Mouse (Mus musculus) liver, adult 2 months (tissue): ENCODE results near the gene Col23a1. TPM values are rescaled to one million over a fixed set of nuclear protein-coding genes. Genes with fewer than 3 reads are reported as not detected.

Source experiments
- DNase-seq: peaks from one replicate; pipeline ENCODE4 v3.0.0-alpha.2; 2011; ENCODE audit warnings: low read depth, low spot score; ENCODE audit errors: extremely low read depth
- H3K27ac ChIP-seq: fragments of 200-500 bp; replicated peaks from 2 replicates; pipeline ENCODE4 v1.5.1; 2012; ENCODE audit warnings: low read depth, mild to moderate bottlenecking, control low read depth, inconsistent platforms, low read length; ENCODE audit not compliant: insufficient read depth
- H3K27me3 ChIP-seq: fragments of 200-500 bp; 2 replicates; pipeline ENCODE4 v1.6.1; 2012; ENCODE audit warnings: mild to moderate bottlenecking, moderate library complexity, low read length, inconsistent platforms; ENCODE audit not compliant: control insufficient read depth, insufficient read depth
- H3K36me3 ChIP-seq: fragments of 200-500 bp; 2 replicates; pipeline ENCODE4 v1.6.1; 2012; ENCODE audit warnings: low read length, inconsistent platforms; ENCODE audit not compliant: control insufficient read depth, insufficient read depth
- H3K4me1 ChIP-seq: fragments of 200-500 bp; 2 replicates; pipeline ENCODE4 v1.6.1; 2011; ENCODE audit warnings: low read length; ENCODE audit not compliant: control insufficient read depth, insufficient read depth
- H3K4me3 ChIP-seq: fragments of 200-500 bp; 2 replicates; pipeline ENCODE4 v1.5.1; 2011; ENCODE audit warnings: low read depth, mild to moderate bottlenecking, control low read depth, low read length, moderate library complexity; ENCODE audit not compliant: insufficient read depth
- H3K79me2 ChIP-seq: fragments of 200-500 bp; 2 replicates; pipeline ENCODE4 v1.6.1; 2012; ENCODE audit warnings: inconsistent platforms, mild to moderate bottlenecking, low read length, moderate library complexity; ENCODE audit not compliant: control insufficient read depth, insufficient read depth
- H3K9ac ChIP-seq: fragments of 200-500 bp; 2 replicates; pipeline ENCODE4 v1.6.1; 2012; ENCODE audit warnings: low read depth, mild to moderate bottlenecking, control low read depth, inconsistent platforms, low read length
- CTCF ChIP-seq: fragments of 200-500 bp; IDR thresholded peaks from 2 replicates; pipeline ENCODE4 v1.5.1; 2011; ENCODE audit warnings: low read depth, low read length, control low read depth
- POLR2A ChIP-seq: fragments of 200-500 bp; IDR thresholded peaks from 2 replicates; pipeline ENCODE4 v1.6.1; 2011; ENCODE audit warnings: low read length, control low read depth; ENCODE audit not compliant: insufficient read depth; ENCODE audit errors: extremely low read depth
- WGBS: fragments of 180-500 bp; shearing (Covaris S2); methylation state at CpG from one replicate; pipeline ENCODE4 v1.1.7; 2018; 5-methylcytosine and 5-hydroxymethylcytosine counted together
- polyA plus RNA-seq: library from polyadenylated mRNA; depleted of rRNA; stranded (reverse); fragments of >200 nt; gene quantifications from 2 replicates; pipeline ENCODE4 v1.2.3, GENCODE M21; 2012
- total RNA-seq: library from RNA; depleted of rRNA; stranded (reverse); fragments of >200 nt; gene quantifications from 2 replicates; pipeline ENCODE4 v1.2.3, GENCODE M21; 2014

Col23a1 gene
- total and polyA plus RNA-seq, 2 experiments: 0.05 to 0.09 TPM

DNA sequence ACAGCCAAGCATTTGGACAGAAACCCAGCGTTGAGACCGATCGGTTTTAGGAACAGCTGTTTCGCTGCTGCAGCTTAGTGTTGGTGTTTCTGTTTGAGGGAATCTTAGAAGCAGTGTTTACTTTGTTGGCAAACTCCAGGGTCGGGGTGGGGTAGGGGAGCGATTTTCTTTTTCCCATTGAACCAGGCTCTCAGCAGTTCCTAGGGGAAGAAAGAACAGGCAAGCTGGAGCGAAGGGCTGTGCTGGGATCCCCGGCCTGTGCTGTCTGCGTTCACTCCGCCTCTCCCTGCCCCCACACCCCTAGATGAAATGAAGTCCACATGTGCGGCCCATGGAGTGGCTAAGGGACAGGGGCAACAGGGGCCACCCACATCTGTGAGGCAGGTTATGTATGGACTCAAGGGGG is 243.4 kb downstream of the Col23a1 start:
- no peak for TF ChIP-seq POLR2A
- TF ChIP-seq CTCF: no peak
- no peaks in the 10 kb centered on the region for H3K36me3 ChIP-seq
- no peak overlapping the region for H3K9ac ChIP-seq
- WGBS: 65% methylated on average over 11 of the region's 11 CpGs
- DNase-seq: no peak
- no peaks in the 10 kb centered on the region for H3K27me3 ChIP-seq
- H3K27ac ChIP-seq: no peak overlapping the region
- no peaks in the 10 kb centered on the region for H3K79me2 ChIP-seq
- H3K4me1 ChIP-seq: no peaks in the 10 kb centered on the region
- H3K4me3 ChIP-seq: no peak overlapping the region

DNA sequence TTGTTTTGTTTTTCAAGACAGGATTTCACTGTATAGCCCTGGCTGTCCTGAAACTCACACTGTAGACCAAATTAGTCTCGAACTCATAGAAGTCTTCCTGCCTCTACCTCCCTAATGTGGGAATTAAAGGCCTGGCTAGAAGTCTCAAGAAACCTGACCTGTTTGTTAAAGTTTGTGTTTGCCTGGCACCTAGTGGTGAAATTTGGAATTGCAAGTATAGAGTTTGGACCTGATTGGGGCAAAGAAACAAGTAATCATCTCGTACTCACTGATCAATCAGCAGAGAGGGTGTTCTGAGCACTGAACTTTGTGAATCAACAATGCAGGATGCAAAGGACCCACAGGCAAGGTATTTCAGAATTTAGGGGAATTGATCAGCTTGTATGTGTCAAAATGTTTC is 244.6 kb downstream of the Col23a1 start:
- H3K27ac ChIP-seq: no peak overlapping the region
- H3K36me3 ChIP-seq: no peaks in the 10 kb centered on the region
- H3K79me2 ChIP-seq: no peaks in the 10 kb centered on the region
- no peak overlapping the region for H3K4me3 ChIP-seq
- no peaks in the 10 kb centered on the region for H3K4me1 ChIP-seq
- H3K27me3 ChIP-seq: no peaks in the 10 kb centered on the region
- H3K9ac ChIP-seq: no peak overlapping the region
- DNase-seq: peak; percentile 69
- TF ChIP-seq CTCF (peak; percentile 37; the same call in 1 of the 2 replicates), POLR2A (no peak)
- 18% methylated on average over 2 of the region's 2 CpGs for WGBS

DNA sequence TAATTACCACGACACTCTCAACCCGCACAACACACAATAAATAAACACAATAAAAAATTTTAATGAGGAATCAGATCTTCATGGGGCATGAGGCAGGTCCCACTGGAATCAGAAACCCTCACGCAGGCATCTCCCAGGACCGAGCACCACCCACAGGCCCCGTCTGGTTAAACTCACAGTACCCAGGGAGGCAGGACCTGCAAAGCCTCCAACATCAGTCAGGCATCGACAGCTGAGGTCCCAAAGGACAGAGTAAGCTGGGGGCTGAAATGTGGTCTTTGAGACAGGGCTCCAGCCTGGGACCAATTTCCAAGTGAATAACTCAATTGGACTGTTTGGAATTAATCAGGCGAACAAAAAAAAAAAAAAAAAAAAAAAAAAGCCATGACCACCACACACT is 248.7 kb downstream of the Col23a1 start:
- Histone ChIP-seq H3K36me3 (no peaks in the 10 kb centered on the region), H3K27ac (no peak overlapping the region), H3K9ac (no peak overlapping the region), H3K27me3 (no peaks in the 10 kb centered on the region), H3K4me3 (no peak overlapping the region), H3K79me2 (no peaks in the 10 kb centered on the region), H3K4me1 (no peaks in the 10 kb centered on the region)
- WGBS: 82% methylated on average over 7 of the region's 7 CpGs
- no peak for DNase-seq
- no peak for TF ChIP-seq CTCF
- TF ChIP-seq POLR2A: no peak

DNA sequence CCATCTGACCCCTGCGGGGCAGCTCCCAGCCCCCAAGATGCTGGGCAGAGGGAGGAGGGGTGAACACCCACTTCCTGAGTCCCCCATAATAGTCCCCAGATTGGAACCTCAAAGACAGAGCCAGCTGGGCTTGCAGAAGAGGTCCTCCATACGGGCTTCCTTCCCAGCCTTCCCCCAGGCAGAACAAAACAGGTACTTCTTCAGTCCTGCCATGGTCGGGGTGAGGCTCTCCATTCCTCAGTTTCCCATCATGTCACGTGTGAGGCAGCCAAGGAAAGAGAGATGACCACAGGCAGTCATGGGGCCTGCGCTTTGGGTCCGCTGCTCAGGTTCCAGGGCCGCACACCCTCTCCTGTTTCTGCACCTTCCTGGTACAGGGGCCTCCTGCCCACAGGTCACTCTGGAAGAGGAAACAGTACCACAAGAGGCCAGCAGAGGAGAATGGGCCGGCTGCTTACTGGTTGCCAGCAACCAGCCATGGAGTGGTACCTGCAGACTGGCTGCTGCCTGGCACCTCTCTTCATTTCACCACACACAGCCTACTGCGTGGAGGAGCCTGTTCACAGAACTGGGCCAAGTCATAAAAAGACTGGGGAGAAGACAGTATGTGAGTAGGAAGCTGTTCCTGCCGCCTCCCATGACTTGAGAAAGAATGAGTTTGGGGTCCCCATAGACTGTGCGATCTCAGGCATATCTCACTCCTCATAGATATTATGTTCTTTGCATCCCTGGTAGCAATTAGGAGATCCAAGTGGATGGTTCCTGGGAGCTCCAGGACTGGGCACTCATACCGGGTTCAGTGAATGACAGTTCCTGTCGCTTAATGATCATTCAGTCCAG is 249.4 kb downstream of the Col23a1 start:
- no peaks in the 10 kb centered on the region for H3K27me3 ChIP-seq
- H3K27ac ChIP-seq: no peak overlapping the region
- H3K36me3 ChIP-seq: no peaks in the 10 kb centered on the region
- H3K4me3 ChIP-seq: no peak overlapping the region
- 62% methylated on average over 13 of the region's 13 CpGs for WGBS
- H3K79me2 ChIP-seq: no peaks in the 10 kb centered on the region
- no peak overlapping the region for H3K9ac ChIP-seq
- H3K4me1 ChIP-seq: no peaks in the 10 kb centered on the region
- 0 out of 2 replicates have a peak, but pooled peaks have one; percentile 16 for TF ChIP-seq CTCF
- no peak for TF ChIP-seq POLR2A
- DNase-seq: no peak

DNA sequence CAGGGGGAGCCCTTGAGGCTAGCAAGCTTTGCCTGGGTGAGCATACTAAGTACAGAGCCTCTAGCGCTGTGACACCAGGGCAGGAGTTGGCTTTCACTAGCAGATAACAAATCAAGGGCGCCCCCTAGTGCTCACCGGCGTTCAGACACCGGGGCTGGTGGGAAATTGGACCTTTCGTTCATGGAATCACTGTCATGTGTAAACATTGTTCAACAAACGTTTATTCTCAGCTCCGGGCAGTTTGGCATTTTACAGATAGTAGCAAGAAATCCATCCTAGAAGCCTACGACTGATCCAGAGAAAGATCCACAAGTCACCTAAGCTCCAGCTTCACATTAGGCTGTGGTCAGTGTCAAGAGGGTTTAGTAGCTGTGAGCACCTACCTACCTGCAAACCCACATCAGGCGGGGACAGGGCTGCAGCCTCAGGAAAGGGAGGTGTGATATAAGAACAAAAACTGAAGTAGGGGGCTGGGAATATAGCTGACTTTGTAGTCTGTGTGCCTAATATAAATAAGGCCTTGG is 250.1 kb downstream of the Col23a1 start:
- Histone ChIP-seq H3K36me3 (no peaks in the 10 kb centered on the region), H3K79me2 (no peaks in the 10 kb centered on the region), H3K9ac (no peak overlapping the region), H3K4me1 (no peaks in the 10 kb centered on the region), H3K27ac (no peak overlapping the region), H3K4me3 (no peak overlapping the region), H3K27me3 (no peaks in the 10 kb centered on the region)
- WGBS: 11% methylated on average over 10 of the region's 10 CpGs
- peak; percentile 91 for DNase-seq
- TF ChIP-seq POLR2A (no peak), CTCF (peak; percentile 97)

DNA sequence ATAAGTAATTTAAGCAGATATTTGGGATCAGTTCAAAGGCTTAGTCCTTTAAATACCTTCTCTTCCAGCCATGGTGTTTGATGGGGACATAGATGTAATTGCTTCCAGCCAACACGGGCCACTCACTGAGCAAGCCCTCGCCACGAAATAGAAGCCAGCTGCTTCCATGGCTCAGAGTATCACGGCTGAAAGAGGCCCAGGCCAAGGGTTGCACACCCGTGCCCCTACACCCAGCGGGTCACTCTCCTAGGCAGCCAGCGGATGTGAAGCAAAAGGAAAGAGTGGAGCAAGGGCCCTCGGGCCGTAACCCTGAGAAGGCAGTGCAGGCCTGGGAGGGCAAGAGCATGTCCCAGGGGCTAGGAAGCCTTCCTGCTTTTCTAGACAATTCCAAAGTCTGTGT is 252.7 kb downstream of the Col23a1 start:
- no peak for TF ChIP-seq CTCF
- TF ChIP-seq POLR2A: no peak
- no peaks in the 10 kb centered on the region for H3K79me2 ChIP-seq
- H3K36me3 ChIP-seq: no peaks in the 10 kb centered on the region
- no peak overlapping the region for H3K4me3 ChIP-seq
- no peaks in the 10 kb centered on the region for H3K27me3 ChIP-seq
- no peak overlapping the region for H3K27ac ChIP-seq
- no peaks in the 10 kb centered on the region for H3K4me1 ChIP-seq
- no peak for DNase-seq
- no peak overlapping the region for H3K9ac ChIP-seq
- 78% methylated on average over 9 of the region's 9 CpGs for WGBS
